Mouse (Mus musculus) embryonic facial prominence, embryonic 13.5 days (tissue): ENCODE measurements around the gene Ethe1. TPM values are rescaled to one million over a fixed set of nuclear protein-coding genes. Genes with fewer than 3 reads are reported as not detected.

Experiments
- ATAC-seq: fragments of 200-750 bp; cut with Nextera tagmentation; 2 replicates; pipeline ENCODE4 v1.8.0; 2017; ENCODE audit warnings: low read depth; ENCODE audit not compliant: insufficient number of reproducible peaks, insufficient read depth, low FRiP score, low TSS enrichment
- H3K27ac ChIP-seq: fragments of 300-500 bp; sonication (generic); 2 replicates; pipeline ENCODE4 v1.5.1; 2015; ENCODE audit warnings: moderate library complexity, mild to moderate bottlenecking, inconsistent platforms
- H3K27me3 ChIP-seq: fragments of 300-500 bp; sonication (generic); 2 replicates; pipeline ENCODE4 v1.6.1; 2015; ENCODE audit warnings: mild to moderate bottlenecking, inconsistent platforms
- H3K36me3 ChIP-seq: fragments of 300-500 bp; sonication (generic); 2 replicates; pipeline ENCODE4 v1.6.1; 2015; ENCODE audit warnings: mild to moderate bottlenecking, inconsistent platforms
- H3K4me1 ChIP-seq: fragments of 300-500 bp; sonication (generic); 2 replicates; pipeline ENCODE4 v1.6.1; 2015; ENCODE audit warnings: inconsistent platforms
- H3K4me2 ChIP-seq: fragments of 300-500 bp; sonication (generic); 2 replicates; pipeline ENCODE4 v1.6.1; 2015; ENCODE audit warnings: moderate library complexity, mild to moderate bottlenecking, inconsistent platforms
- H3K4me3 ChIP-seq: fragments of 300-500 bp; sonication (generic); 2 replicates; pipeline ENCODE4 v1.5.1; 2015; ENCODE audit warnings: mild to moderate bottlenecking, inconsistent platforms
- H3K9ac ChIP-seq: fragments of 300-500 bp; sonication (generic); 2 replicates; pipeline ENCODE4 v1.6.1; 2015; ENCODE audit warnings: mild to moderate bottlenecking, inconsistent platforms
- H3K9me3 ChIP-seq: fragments of 300-500 bp; sonication (generic); 2 replicates; pipeline ENCODE4 v1.6.1; 2016; ENCODE audit warnings: inconsistent platforms
- WGBS: fragments of 180-500 bp; shearing (Covaris S2); methylation state at CpG from one replicate; pipeline ENCODE4 v1.1.7; 2015; ENCODE audit warnings: mixed read lengths; 5-methylcytosine and 5-hydroxymethylcytosine counted together
- polyA plus RNA-seq: library from polyadenylated mRNA; unstranded; fragments of >200 nt; fragmentation: Nextera tagmentation; extraction: Ambion mirVana; gene quantifications from 2 replicates; pipeline ENCODE4 v1.2.1, GENCODE M21; 2015

Ethe1 gene
- polyA plus RNA-seq, 1 experiment from 2014 or later, result 26.0 TPM

DNA sequence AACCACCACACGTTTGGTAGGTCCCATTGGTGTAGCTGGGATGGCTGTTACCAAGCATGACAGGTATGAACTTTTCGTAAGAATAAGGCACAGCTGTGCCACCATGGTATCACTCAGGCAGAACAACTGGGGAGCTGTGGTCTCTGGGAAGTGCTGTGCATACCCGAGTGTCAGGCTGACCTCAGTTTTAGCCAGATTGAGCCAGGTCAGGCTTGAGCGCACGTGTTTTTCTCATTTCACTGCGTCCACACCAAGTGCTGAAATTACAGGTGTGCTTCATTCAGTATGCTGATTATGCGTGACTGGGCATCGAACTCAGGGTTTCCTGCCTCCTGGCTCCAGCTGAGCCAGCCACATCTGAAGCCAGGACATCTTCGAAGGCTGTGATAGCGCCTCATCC lies 31.6 kb upstream of the Ethe1 start:
- ATAC-seq, result no peak
- H3K27me3 ChIP-seq, result no peaks in the 10 kb centered on the region
- no peak overlapping the region for H3K4me2 ChIP-seq
- no peaks in the 10 kb centered on the region for H3K9me3 ChIP-seq
- peaks cover 74% of the 10 kb centered on the region for H3K36me3 ChIP-seq
- H3K9ac ChIP-seq, result no peak overlapping the region
- WGBS, result 90% methylated on average over 10 of the region's 10 CpGs
- no peak overlapping the region for H3K4me3 ChIP-seq
- H3K27ac ChIP-seq, result no peak overlapping the region
- H3K4me1 ChIP-seq, result no peaks in the 10 kb centered on the region

DNA sequence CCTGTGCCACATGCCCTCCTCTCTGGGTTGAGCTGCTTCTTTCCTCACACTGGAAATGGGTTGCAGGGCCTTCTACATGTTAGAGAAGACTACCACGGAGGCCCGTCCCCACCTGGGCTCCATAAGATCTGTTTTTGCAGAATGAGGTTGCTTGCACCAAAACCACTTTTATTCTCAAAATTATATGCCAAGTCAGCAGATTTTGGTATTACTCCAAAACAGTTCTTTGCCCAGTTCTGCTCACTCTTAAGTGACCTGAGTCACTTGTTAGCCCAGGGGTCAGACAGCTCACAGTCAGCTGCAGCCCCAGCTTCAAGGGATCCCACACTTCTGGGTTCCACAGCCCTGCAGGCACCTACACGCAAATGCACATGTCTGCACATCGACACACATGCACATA lies 25.9 kb upstream of the Ethe1 start:
- no peaks in the 10 kb centered on the region for H3K27me3 ChIP-seq
- no peaks in the 10 kb centered on the region for H3K9me3 ChIP-seq
- H3K36me3 ChIP-seq, result peaks cover 70% of the 10 kb centered on the region
- no peaks in the 10 kb centered on the region for H3K4me1 ChIP-seq
- H3K4me3 ChIP-seq, result no peak overlapping the region
- H3K9ac ChIP-seq, result no peak overlapping the region
- ATAC-seq, result no peak
- no peak overlapping the region for H3K4me2 ChIP-seq
- no peak overlapping the region for H3K27ac ChIP-seq
- WGBS, result 89% methylated on average over 4 of the region's 4 CpGs

DNA sequence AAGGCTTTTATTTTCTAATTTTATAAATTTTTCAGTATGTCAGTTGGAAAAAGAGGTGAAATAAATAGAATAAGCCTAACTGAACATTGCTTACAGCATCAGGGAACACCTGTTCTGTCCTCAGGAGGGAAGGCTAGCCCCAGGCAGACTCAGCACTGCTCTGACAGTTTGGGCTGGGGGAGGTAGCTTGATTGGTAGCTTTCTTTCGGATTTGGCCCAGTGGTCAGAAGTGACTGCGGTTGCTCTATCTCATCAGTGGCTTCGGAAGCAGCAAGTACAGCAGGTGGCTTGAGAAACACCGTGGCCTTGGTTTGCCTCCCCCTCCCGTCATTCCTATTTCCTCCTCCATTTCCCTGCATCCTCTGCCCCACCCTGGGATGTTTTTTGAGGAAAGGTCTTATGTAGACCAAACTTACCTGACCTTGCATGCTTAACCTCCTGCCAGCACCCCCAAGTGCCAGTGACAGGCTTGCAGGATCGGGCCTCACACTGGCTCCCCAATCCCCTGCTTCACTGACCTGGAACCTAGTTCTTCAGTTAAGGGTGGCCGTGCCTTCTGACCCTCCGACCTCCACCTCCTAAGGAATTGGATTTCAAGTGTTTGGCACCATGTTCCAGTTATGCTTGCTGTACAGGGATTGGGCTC lies 24.0 kb upstream of the Ethe1 start:
- no peaks in the 10 kb centered on the region for H3K27me3 ChIP-seq
- 89% methylated on average over 8 of the region's 8 CpGs for WGBS
- H3K9me3 ChIP-seq, result no peaks in the 10 kb centered on the region
- H3K36me3 ChIP-seq, result peaks cover 85% of the 10 kb centered on the region
- ATAC-seq, result no peak
- H3K27ac ChIP-seq, result no peak overlapping the region
- H3K4me1 ChIP-seq, result no peaks in the 10 kb centered on the region
- H3K4me3 ChIP-seq, result no peak overlapping the region
- H3K9ac ChIP-seq, result no peak overlapping the region
- H3K4me2 ChIP-seq, result no peak overlapping the region

DNA sequence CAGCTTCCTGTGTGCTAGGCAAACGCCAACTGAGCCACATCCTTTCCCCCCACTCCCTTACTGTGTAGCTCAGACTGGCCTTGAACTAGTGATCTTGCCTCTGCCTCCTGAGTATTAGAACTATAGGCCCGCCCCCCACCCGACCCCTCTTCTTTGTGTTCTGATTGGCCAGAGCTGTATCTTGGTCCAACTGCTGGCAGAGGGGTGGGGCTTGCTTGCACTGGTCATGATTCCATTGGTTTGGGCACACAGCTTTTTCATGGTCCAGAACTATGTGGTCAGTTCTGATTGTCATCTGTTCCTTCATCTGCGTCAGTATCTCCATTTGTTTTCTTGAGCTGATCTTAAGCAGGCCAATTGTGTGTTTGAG lies 23.5 kb upstream of the Ethe1 start:
- H3K27me3 ChIP-seq, result no peaks in the 10 kb centered on the region
- no peak overlapping the region for H3K4me3 ChIP-seq
- no peak overlapping the region for H3K4me2 ChIP-seq
- ATAC-seq, result no peak
- no peak overlapping the region for H3K9ac ChIP-seq
- WGBS, result 90% methylated on average over 4 of the region's 4 CpGs
- H3K4me1 ChIP-seq, result no peaks in the 10 kb centered on the region
- H3K9me3 ChIP-seq, result no peaks in the 10 kb centered on the region
- peaks cover 86% of the 10 kb centered on the region for H3K36me3 ChIP-seq
- H3K27ac ChIP-seq, result no peak overlapping the region

DNA sequence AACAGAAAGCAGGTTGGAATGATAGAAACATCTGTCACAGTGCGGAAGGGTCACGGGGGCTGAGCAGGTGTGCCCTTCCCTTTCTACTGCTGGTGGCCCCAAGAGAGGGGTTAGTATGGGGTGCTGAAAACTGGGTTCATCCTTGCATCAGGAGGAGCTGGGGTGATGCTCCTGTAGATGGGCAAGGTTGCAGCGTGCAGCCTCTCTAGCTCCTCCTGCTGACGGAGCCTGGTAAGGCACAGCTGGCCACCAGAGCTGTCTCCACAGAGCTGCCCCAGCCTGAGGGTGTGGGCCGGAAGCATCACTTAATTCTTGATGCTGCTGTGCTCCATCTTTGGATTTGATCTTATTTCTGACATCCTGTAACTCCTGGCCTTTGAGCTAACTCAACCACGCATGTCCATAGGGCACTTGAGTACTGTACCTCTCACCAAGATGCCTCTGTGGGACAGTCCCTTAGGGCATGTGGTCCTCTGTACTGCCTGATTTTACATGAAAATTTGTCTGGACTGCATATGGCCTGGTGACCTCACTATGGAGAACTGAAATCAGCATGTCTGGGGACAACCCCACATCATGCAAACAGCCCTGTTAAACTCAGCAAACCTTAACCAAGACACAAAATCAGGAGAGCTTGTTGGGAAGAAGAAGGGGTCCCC lies 22.6 kb upstream of the Ethe1 start:
- 58% methylated on average over 6 of the region's 6 CpGs for WGBS
- Histone ChIP-seq H3K9ac (no peak overlapping the region), H3K4me2 (no peak overlapping the region), H3K27ac (no peak overlapping the region), H3K9me3 (no peaks in the 10 kb centered on the region), H3K4me1 (no peaks in the 10 kb centered on the region), H3K4me3 (no peak overlapping the region), H3K27me3 (no peaks in the 10 kb centered on the region), H3K36me3 (peaks cover 89% of the 10 kb centered on the region)
- ATAC-seq, result no peak

DNA sequence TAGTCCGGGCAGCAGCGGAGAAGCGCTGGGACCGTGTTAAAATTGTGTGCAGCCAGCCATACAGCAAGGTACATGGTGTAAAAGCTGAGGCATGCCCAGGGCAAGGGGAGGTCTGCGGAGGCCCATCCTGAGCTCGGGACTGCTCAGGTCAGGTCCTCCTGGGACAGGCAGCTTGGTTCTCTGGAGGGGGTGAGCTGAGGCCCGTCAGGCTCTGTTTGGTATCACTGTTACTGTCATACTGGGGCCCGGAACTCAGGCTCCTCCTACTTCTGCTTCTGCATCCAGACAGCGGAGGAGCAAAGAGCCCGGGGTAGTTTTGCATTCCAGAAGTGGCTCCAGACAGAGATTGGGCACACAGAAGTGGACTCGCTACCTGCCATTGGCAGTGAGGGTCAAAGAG lies 21.7 kb upstream of the Ethe1 start:
- Histone ChIP-seq H3K27ac (no peak overlapping the region), H3K9ac (no peak overlapping the region), H3K4me3 (no peak overlapping the region), H3K9me3 (no peaks in the 10 kb centered on the region), H3K4me1 (no peaks in the 10 kb centered on the region), H3K36me3 (peaks cover 89% of the 10 kb centered on the region), H3K4me2 (no peak overlapping the region), H3K27me3 (no peaks in the 10 kb centered on the region)
- 89% methylated on average over 11 of the region's 11 CpGs for WGBS
- no peak for ATAC-seq

DNA sequence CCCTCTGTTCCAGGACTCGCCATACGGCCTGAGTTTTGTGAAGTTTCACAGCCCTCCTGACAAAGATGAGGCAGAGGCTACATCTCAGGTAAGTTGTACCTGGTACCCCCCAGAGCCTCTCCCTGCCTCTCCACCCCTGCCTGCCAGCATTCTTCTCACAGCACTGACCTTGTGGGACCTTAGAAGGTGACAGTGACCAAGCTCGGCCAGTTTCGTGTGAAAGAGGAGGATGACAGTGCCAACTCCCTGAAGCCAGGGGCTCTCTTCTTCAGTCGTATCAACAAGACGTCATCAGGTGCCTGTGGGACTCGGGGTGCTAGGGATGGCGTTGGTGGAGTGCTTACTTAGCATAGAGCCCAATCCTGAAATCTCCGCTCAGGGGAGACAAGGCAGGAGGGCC lies 21.1 kb upstream of the Ethe1 start:
- ATAC-seq, result no peak
- H3K4me3 ChIP-seq, result no peak overlapping the region
- H3K36me3 ChIP-seq, result peaks cover 90% of the 10 kb centered on the region
- H3K4me1 ChIP-seq, result no peaks in the 10 kb centered on the region
- no peak overlapping the region for H3K27ac ChIP-seq
- no peak overlapping the region for H3K4me2 ChIP-seq
- H3K9ac ChIP-seq, result no peak overlapping the region
- WGBS, result 94% methylated on average over 9 of the region's 9 CpGs
- no peaks in the 10 kb centered on the region for H3K27me3 ChIP-seq
- H3K9me3 ChIP-seq, result no peaks in the 10 kb centered on the region

DNA sequence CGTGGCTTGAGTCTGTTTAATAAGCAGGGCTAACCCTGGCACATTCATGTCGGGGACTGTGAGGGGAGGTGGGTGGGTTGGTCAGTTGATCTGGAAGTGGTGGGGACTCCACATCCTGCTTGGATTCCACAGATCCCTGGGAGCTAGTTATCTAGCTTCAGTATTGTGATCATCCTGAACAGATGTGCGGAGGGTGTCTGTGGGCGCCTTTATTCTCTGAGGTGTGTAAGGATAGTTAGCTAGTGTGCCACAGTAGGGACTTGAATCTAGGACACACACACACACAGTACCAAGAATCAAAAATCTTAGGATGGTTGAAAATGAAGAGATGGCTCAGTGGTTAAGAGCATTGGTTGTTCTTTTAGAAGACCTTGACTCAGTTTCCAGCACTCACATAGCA lies 18.8 kb upstream of the Ethe1 start:
- no peaks in the 10 kb centered on the region for H3K4me1 ChIP-seq
- 87% methylated on average over 4 of the region's 4 CpGs for WGBS
- no peak overlapping the region for H3K4me3 ChIP-seq
- H3K36me3 ChIP-seq, result peaks cover 94% of the 10 kb centered on the region
- no peak overlapping the region for H3K4me2 ChIP-seq
- no peaks in the 10 kb centered on the region for H3K27me3 ChIP-seq
- H3K9me3 ChIP-seq, result no peaks in the 10 kb centered on the region
- ATAC-seq, result no peak
- no peak overlapping the region for H3K27ac ChIP-seq
- no peak overlapping the region for H3K9ac ChIP-seq

DNA sequence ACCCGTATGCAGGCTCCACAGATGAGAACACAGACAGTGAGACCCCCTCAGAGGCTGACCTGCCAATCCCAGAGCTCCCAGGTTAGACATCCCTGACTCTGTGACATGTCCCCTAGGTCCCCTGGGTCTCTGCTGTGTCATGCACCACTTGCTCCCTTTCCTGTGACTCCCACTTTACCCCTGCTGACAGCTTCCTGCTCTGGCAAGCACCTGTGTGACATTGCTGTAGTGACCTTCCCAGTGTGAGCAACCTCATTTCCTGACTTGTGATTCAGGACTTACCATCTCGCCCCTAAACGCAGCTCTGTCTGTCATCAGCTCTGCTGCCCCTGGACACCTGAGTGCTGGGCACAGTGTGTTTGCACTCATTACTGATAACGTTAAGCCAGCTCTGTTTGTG lies 16.3 kb upstream of the Ethe1 start:
- no peak for ATAC-seq
- H3K9ac ChIP-seq, result no peak overlapping the region
- H3K4me2 ChIP-seq, result no peak overlapping the region
- peaks cover 72% of the 10 kb centered on the region for H3K36me3 ChIP-seq
- no peak overlapping the region for H3K27ac ChIP-seq
- no peak overlapping the region for H3K4me3 ChIP-seq
- no peaks in the 10 kb centered on the region for H3K9me3 ChIP-seq
- H3K27me3 ChIP-seq, result no peaks in the 10 kb centered on the region
- WGBS, result 88% methylated on average over 4 of the region's 4 CpGs
- no peaks in the 10 kb centered on the region for H3K4me1 ChIP-seq

DNA sequence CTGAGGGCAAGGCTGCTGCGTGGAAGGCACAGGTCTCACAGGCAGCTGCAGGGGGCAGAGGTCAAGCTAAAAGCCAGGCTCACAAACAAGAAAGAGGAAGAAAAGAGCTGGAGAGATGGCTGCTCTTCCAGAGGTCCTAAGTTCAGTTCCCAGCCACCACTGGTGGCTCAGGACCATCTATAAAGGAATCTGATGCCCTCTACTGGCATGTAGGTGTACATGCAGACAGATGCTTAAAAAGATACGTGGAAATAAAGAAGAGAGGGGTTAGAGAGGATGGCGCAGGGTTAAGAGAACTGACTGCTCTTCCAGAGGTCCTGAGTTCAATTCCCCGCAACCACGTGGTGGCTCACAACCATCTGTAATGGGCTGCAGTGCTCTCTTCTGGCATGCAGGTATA lies 14.9 kb upstream of the Ethe1 start:
- Histone ChIP-seq H3K36me3 (peaks cover 58% of the 10 kb centered on the region), H3K9ac (no peak overlapping the region), H3K27ac (no peak overlapping the region), H3K9me3 (no peaks in the 10 kb centered on the region), H3K4me2 (no peak overlapping the region), H3K27me3 (no peaks in the 10 kb centered on the region), H3K4me1 (no peaks in the 10 kb centered on the region), H3K4me3 (no peak overlapping the region)
- ATAC-seq, result no peak
- 57% methylated on average over 5 of the region's 5 CpGs for whole genome bisulfite sequencing

DNA sequence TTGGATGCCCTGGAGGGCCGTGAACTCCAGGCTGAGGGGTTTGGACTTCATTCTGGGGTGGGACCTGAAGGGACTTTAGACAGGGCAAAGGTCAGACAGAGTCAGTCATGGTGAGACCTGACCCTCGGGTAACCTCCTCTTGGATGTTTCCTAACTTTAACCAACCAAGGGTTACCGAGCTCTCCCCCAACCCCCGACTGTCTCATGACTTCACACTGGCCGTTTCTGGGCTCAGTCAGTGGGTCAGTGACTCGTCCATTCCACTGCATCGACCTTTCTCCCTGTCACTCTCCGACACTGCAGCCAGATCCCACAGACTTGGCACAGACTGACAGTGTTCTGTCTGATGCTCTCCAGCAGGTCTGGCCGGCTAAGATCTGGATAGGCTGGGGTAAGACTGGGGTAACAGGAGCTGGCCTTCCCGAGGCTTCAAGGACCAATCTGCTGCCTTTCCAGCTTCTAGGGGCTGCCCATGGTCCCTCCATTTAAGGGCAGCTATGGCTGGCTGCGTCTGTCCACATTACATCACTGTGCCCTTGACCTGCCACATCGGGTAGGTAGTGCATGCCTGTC lies 13.0 kb upstream of the Ethe1 start:
- WGBS, result 47% methylated on average over 12 of the region's 12 CpGs
- Histone ChIP-seq H3K36me3 (peaks cover 40% of the 10 kb centered on the region), H3K9ac (no peak overlapping the region), H3K9me3 (no peaks in the 10 kb centered on the region), H3K27me3 (no peaks in the 10 kb centered on the region), H3K27ac (no peak overlapping the region), H3K4me3 (no peak overlapping the region), H3K4me1 (no peaks in the 10 kb centered on the region), H3K4me2 (no peak overlapping the region)
- no peak for ATAC-seq

DNA sequence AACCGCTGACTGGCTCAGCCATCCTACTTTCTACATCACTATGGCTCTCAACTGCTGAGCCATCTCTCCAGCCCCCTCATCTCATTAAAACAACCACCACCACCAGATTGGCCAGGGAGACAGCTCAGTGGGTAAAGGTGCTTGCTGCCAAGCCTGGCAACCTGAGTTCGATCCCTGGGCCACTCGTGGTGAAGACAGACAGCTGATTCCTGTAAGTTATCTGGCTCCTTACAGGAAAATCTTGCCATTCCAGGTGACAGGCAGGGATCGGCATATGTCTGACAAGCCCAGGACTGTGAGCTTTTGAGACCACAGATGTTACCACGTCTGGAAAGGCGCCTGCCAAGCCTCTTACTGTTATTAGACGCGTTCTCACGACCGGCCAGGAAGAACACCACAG lies 9.5 kb upstream of the Ethe1 start:
- no peak for ATAC-seq
- WGBS, result 92% methylated on average over 10 of the region's 10 CpGs
- Histone ChIP-seq H3K9ac (no peak overlapping the region), H3K4me1 (no peaks in the 10 kb centered on the region), H3K36me3 (peaks cover 7% of the 10 kb centered on the region; the same call in 1 of the 2 replicates), H3K27me3 (no peaks in the 10 kb centered on the region), H3K4me3 (no peak overlapping the region), H3K9me3 (no peaks in the 10 kb centered on the region), H3K27ac (no peak overlapping the region), H3K4me2 (no peak overlapping the region)
